Mouse (Mus musculus) ovary, postnatal 10 days (tissue): Measurements from ENCODE around the gene Ttc39b.

ENCODE experiments used
- DNase-seq: peaks from one replicate; pipeline ENCODE4 v3.0.0; 2022; ENCODE audit warnings: low spot score

The Ttc39b gene

DNA sequence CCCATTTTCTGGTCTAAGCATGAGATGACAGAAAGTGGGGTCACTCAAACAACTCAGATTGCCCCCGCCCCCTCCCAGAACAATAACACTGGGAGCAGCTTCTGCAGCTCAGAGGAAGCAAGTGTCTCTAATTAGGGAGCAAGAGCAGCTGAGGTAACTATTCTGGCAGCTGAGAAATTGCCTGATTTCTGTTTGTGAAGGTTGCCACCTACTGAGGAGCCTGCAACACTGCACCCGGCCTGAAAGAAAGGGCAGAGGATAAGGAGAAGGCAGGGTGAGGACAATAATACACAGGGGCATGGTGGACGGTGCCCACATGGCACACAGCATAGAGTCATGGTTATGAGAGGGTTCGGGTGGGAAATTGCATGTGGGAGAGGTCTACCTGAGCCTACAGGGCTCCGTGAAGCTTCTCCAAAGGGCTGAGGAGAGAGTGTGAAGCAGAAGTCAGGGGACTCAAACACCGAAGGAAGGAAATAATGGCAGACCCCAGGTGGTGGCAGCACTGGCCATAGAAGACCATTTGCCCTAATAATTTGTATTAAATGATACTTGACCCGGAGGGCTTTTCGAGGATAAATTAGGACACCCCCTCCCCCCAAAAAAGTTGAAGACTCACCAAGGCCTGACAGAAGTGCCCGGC lies 140.6 kb downstream of the Ttc39b start:
- DNase-seq = peak; percentile 16

DNA sequence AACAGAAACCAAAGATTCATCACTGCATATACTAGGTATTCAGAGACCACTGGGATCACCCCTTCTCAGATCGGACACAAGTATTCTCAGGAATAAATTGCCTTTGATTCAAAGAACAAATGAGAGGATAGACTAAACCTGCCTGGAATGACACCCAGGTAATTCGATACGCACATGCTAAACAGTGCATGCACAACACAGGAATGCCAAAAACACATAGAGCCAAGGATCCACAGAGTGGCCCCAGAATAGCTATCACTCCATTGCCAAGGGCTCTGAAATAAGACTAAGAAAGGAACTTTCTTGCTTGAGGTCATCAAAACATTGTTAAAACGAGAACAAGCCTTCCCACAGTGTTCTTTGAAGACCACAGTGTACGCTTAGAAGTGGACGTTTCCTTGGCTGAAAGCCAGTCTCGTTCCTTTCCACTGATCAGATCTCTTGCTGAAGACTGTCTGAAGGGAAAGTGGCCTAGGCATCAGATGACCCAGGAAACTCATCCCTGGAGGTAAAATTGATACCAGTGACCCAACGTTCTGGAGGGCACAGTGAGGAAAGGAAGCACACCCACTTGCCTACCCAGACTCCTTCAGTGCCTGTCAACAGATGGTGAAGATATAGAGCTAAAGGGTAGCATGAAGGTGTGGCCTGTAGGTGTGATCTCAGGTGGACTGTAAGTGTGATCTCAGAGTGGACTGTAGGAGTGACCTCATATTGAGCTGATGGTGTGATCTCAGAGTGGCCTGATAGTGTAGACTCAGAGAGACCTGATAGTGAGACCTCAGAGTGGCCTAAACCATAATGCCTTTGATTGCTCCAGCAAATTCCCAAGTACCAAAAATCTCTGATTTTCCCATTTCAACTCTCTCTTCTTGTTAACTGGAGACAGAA lies 141.6 kb downstream of the Ttc39b start:
- DNase-seq = no peak

DNA sequence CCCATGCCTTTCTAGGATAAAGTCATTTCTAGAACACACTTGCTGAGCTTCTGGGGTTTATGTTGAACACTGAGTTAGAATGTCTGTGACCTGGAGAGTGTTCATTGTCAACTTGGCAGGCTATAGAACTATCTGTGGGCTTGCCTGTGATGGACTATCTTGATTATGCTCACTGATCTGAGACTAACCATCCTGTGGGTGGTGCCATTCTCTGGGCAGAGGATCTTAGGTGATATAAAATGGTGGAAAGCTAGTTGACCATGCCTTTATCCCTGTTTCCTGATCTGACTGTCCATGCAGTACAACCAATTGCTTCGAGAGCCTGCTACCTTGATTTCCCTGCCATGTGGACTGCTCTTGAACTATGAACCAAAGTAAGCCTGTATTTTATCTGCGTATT lies 146.6 kb downstream of the Ttc39b start:
- DNase-seq = no peak

DNA sequence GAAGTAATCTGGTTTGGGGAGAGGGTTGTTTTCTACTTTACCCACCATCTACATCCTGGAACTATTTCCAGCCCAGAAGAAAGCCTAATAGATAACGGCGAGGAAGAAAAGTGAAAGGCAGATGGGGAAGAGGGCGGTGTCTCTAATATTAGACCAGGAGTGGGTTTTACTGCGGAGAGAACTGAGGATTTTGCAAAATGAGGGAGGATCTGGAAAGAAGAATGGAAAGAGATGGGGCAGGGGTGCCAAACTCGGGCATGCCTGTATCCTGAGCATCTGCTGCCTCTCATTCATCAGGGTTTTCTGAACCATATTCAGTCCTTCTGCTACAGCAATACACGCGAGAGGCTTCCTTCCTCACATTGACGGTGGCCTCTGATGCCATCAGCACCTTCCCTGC lies 149.1 kb downstream of the Ttc39b start:
- no peak for DNase-seq

DNA sequence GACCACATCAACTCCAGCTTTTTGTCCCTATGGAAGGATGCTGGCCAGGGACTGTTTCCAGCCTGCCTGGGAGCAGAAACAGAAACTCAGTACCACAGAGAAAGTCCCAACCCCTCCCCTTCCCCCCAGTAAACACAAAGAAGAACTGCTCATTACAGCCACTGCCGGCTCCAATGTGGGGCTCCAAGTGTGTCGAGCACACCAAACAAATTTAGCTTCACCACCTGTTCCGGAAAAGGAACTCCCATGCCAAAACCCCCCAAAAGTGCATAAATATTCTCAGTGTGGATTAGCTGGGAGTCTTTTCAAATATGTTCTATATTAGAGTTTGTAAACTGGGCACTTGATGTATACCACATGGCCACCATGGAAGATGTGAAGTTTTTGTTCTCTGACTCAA lies 151.8 kb downstream of the Ttc39b start:
- no peak for DNase-seq

DNA sequence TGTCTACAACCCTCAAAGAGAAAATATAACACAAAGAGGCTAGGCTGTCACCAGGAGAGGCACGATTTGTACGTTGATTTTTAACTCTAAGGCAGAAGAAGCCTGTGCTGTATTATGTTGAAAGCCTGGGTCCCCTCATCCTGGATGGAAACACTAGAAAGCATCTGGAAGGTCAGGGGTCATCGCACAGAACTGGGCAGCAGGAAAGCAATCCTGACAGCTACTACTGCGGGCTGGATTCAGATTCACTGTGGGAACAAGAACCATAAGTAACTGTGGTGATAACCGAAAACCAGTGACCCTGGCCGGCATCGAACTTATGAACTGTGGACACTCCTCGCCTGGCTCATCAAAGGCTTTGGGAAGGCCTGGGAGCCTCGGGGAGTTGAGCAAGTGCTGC lies 153.3 kb downstream of the Ttc39b start:
- DNase-seq = no peak
